Mouse (Mus musculus) erythroid progenitor cell, adult 5-6 weeks (primary cell): ENCODE results near the gene Olfr1329. TPM values are rescaled to one million over a fixed set of nuclear protein-coding genes. Genes with fewer than 3 reads are reported as not detected.
"Not testable (repeated sequence)": the region's sequence is repeated elsewhere in the genome, so short reads cannot be mapped to it uniquely, and the experiment has no call there.

Source experiments
- ATAC-seq: replicated peaks from 2 replicates; pipeline ENCODE4 v1.8.0; 2016; ENCODE audit warnings: moderate number of reproducible peaks, mild to moderate bottlenecking, moderate TSS enrichment, inconsistent platforms; ENCODE audit not compliant: poor library complexity, low FRiP score, severe bottlenecking
- total RNA-seq, 2 experiments: library from RNA; stranded (forward) in 1 of 2; stranded (reverse) in 1 of 2; fragments of 150-400 nt in 1 of 2; fragments of 186-747, 209-891 nt in 1 of 2; gene quantifications; 2 replicates each; pipeline versions ENCODE4 v1.2.3 to v1.2.4; 2015 to 2017; ENCODE audit warnings: low replicate concordance in 2 of 2

Olfr1329 gene
- total RNA-seq (2015; ENCODE audit: low replicate concordance) (not detected in 2 replicates), total RNA-seq (2017; ENCODE audit: low replicate concordance) (not detected in 2 replicates)

DNA sequence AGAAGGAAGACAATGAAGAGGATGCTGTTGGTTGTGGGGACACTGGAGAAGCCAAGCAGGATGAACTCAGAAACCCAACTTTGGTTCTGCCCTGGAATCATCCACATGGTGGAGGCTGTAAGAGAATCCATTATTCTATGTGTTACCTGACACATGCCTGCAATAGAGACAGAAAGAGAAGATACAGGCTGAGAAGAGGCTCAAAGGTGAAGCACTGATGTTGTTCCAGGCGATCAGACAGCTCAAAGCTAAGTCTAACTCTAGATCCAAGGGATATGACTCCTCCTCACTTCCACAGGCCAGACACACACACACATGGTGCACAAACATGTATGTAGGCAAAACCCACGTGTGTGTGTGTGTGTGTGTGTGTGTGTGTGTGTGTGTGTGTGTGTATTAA is at the start of gene Olfr1329:
Olfr1329 (minus strand) TSS at position 101 of the 400 bp plus-strand sequence.
- ATAC-seq = not testable (repeated sequence)

- no peak for ATAC-seq
Observed at GRCm38 (mm10) chr4:118961141-118961628, 43.9 kb upstream of the Olfr1329 start, which contains the start of gene Lao1. Lao1 (plus strand) TSS chr4:118961578.

GRCm38 (mm10) chr4:118958812-118959211 is 41.5 kb upstream of the Olfr1329 start:
- ATAC-seq = no peak

- ATAC-seq = no peak
Observed at GRCm38 (mm10) chr4:118938512-118938911, 21.2 kb upstream of the Olfr1329 start, which contains the start of gene Olfr1328. Olfr1328 (minus strand) TSS chr4:118938612.

GRCm38 (mm10) chr4:118931326-118931725 is 14.1 kb upstream of the Olfr1329 start:
- not testable (repeated sequence) for ATAC-seq

GRCm38 (mm10) chr4:118901981-118902380 is 15.3 kb downstream of the Olfr1329 start:
- no peak for ATAC-seq

GRCm38 (mm10) chr4:118888297-118888696 is 29.0 kb downstream of the Olfr1329 start, which contains the start of gene Olfr1330:
Olfr1330 (plus strand) TSS chr4:118888597.
- ATAC-seq = no peak

- ATAC-seq = no peak
Observed at GRCm38 (mm10) chr4:118867566-118867965, 49.7 kb downstream of the Olfr1329 start.

Other genes with a start within 250 kb of the Olfr1329 start
- gene Olfr1342, start 224.7 kb downstream of the Olfr1329 start, total RNA-seq (2015; ENCODE audit: low replicate concordance) = not detected in 2 replicates
- gene Olfr1342, start 224.7 kb downstream of the Olfr1329 start, total RNA-seq (2017; ENCODE audit: low replicate concordance) = not detected in 2 replicates
- gene Olfr1341, start 213.9 kb downstream of the Olfr1329 start, total RNA-seq (2015; ENCODE audit: low replicate concordance) = not detected in 2 replicates
- not detected in 2 replicates for gene Olfr1341, start 213.9 kb downstream of the Olfr1329 start, total RNA-seq (2017; ENCODE audit: low replicate concordance)
- not detected in 2 replicates for gene Olfr1340, start 197.3 kb downstream of the Olfr1329 start, total RNA-seq (2015; ENCODE audit: low replicate concordance)
- gene Olfr1340, start 197.3 kb downstream of the Olfr1329 start, total RNA-seq (2017; ENCODE audit: low replicate concordance) = not detected in 2 replicates
- not detected in 2 replicates for gene Olfr1339, start 185.3 kb downstream of the Olfr1329 start, total RNA-seq (2015; ENCODE audit: low replicate concordance)
- gene Olfr1339, start 185.3 kb downstream of the Olfr1329 start, total RNA-seq (2017; ENCODE audit: low replicate concordance) = not detected in 2 replicates
- not detected in 2 replicates for gene Olfr1338, start 158.7 kb downstream of the Olfr1329 start, total RNA-seq (2015; ENCODE audit: low replicate concordance)
- gene Olfr1338, start 158.7 kb downstream of the Olfr1329 start, total RNA-seq (2017; ENCODE audit: low replicate concordance) = not detected in 2 replicates
- not detected in 2 replicates for gene Olfr1337, start 134.9 kb downstream of the Olfr1329 start, total RNA-seq (2015; ENCODE audit: low replicate concordance)
- gene Olfr1337, start 134.9 kb downstream of the Olfr1329 start, total RNA-seq (2017; ENCODE audit: low replicate concordance) = not detected in 2 replicates
- not detected in 2 replicates for gene Olfr1335, start 107.5 kb downstream of the Olfr1329 start, total RNA-seq (2015; ENCODE audit: low replicate concordance)
- gene Olfr1335, start 107.5 kb downstream of the Olfr1329 start, total RNA-seq (2017; ENCODE audit: low replicate concordance) = not detected in 2 replicates
- not detected in 2 replicates for gene Olfr1333, start 81.2 kb downstream of the Olfr1329 start, total RNA-seq (2015; ENCODE audit: low replicate concordance)
- not detected in 2 replicates for gene Olfr1333, start 81.2 kb downstream of the Olfr1329 start, total RNA-seq (2017; ENCODE audit: low replicate concordance)
- gene Olfr1331, start 52.8 kb downstream of the Olfr1329 start, total RNA-seq (2015; ENCODE audit: low replicate concordance) = not detected in 2 replicates
- not detected in 2 replicates for gene Olfr1331, start 52.8 kb downstream of the Olfr1329 start, total RNA-seq (2017; ENCODE audit: low replicate concordance)
- not detected in 2 replicates for gene Olfr1330, start 28.9 kb downstream of the Olfr1329 start, total RNA-seq (2015; ENCODE audit: low replicate concordance)
- not detected in 2 replicates for gene Olfr1330, start 28.9 kb downstream of the Olfr1329 start, total RNA-seq (2017; ENCODE audit: low replicate concordance)
- not detected in 2 replicates for gene Olfr1328, start 21.1 kb upstream of the Olfr1329 start, total RNA-seq (2015; ENCODE audit: low replicate concordance)
- not detected in 2 replicates for gene Olfr1328, start 21.1 kb upstream of the Olfr1329 start, total RNA-seq (2017; ENCODE audit: low replicate concordance)
- gene Lao1, start 44.1 kb upstream of the Olfr1329 start, total RNA-seq (2015; ENCODE audit: low replicate concordance) = not detected in 2 replicates
- gene Lao1, start 44.1 kb upstream of the Olfr1329 start, total RNA-seq (2017; ENCODE audit: low replicate concordance) = not detected in 2 replicates
- 1.1 and 5.4 TPM in 2 replicates for gene Slc2a1, start 191.2 kb upstream of the Olfr1329 start, total RNA-seq (2015; ENCODE audit: low replicate concordance)
- 1.0 TPM in 1 of 2 replicates, not detected in the other for gene Slc2a1, start 191.2 kb upstream of the Olfr1329 start, total RNA-seq (2017; ENCODE audit: low replicate concordance)